Mouse (Mus musculus): ENCODE measurements around the gene Mrnip. TPM values are rescaled to one million over a fixed set of nuclear protein-coding genes. Genes with fewer than 3 reads are reported as not detected.
A peak's percentile ranks its signal among the peaks of the same experiment; 100 is the strongest.

The Mrnip gene
- polyA plus RNA-seq, 1 experiment = 0.79 TPM

DNA sequence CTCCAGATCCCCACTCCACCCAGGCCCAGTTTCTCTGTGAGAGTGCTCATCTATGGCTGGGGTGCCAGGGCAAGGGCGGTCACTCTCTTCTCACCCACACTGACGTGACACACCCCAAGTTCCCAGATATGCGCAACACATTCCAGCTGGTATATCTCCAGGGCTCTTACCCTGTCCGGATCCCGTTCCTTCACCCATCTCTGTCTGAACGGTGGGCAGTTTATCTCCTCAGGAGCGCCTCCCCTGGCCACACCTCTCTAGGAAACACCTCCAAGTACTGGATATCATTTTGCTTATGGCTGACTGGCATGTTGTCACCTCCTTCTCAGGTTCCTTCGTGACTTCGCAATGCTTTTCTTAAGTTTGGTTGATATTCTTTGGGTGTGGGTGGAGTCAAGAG lies 41.4 kb downstream of the Mrnip start:
- Histone ChIP-seq H3K27me3 (ENCODE audit: control insufficient read depth) (no peaks in the 10 kb centered on the region), H3K9me3 (ENCODE audit: control insufficient read depth, low read length) (no peaks in the 10 kb centered on the region), H3K36me3 (ENCODE audit: control insufficient read depth) (peaks cover 46% of the 10 kb centered on the region), H3K4me1 (ENCODE audit: control insufficient read depth) (peaks cover 84% of the 10 kb centered on the region), H3K4me3 (replicated peaks) (peak overlapping the region; percentile 31)
- TF ChIP-seq GATA1 (IDR thresholded peaks at IDR 0.05; ENCODE audit: low read length) (no peak), TAL1 (IDR thresholded peaks at IDR 0.05; ENCODE audit: low read length) (no peak)

GRCm38 (mm10) chr11:50216724-50217366 lies 42.6 kb downstream of the Mrnip start:
- no peaks in the 10 kb centered on the region for H3K27me3 ChIP-seq (ENCODE audit: control insufficient read depth)
- H3K9me3 ChIP-seq (ENCODE audit: control insufficient read depth, low read length) = no peaks in the 10 kb centered on the region
- no peak for TF ChIP-seq TAL1 (IDR thresholded peaks at IDR 0.05; ENCODE audit: low read length)
- TF ChIP-seq GATA1 (IDR thresholded peaks at IDR 0.05; ENCODE audit: low read length) = 0 out of 2 replicates have a peak, but pooled peaks have one; percentile 7
- peaks cover 58% of the 10 kb centered on the region for H3K36me3 ChIP-seq (ENCODE audit: control insufficient read depth)
- H3K4me3 ChIP-seq (replicated peaks) = no peak overlapping the region
- peaks cover 78% of the 10 kb centered on the region for H3K4me1 ChIP-seq (ENCODE audit: control insufficient read depth)

GRCm38 (mm10) chr11:50217811-50218210 lies 43.6 kb downstream of the Mrnip start:
- Histone ChIP-seq H3K4me1 (ENCODE audit: control insufficient read depth) (peaks cover 76% of the 10 kb centered on the region), H3K4me3 (replicated peaks) (no peak overlapping the region), H3K27me3 (ENCODE audit: control insufficient read depth) (no peaks in the 10 kb centered on the region), H3K9me3 (ENCODE audit: control insufficient read depth, low read length) (no peaks in the 10 kb centered on the region), H3K36me3 (ENCODE audit: control insufficient read depth) (peaks cover 61% of the 10 kb centered on the region)
- TF ChIP-seq TAL1 (IDR thresholded peaks at IDR 0.05; ENCODE audit: low read length) (no peak), GATA1 (IDR thresholded peaks at IDR 0.05; ENCODE audit: low read length) (no peak)

- Histone ChIP-seq H3K27me3 (ENCODE audit: control insufficient read depth) (no peaks in the 10 kb centered on the region), H3K36me3 (ENCODE audit: control insufficient read depth) (peaks cover 60% of the 10 kb centered on the region), H3K4me1 (ENCODE audit: control insufficient read depth) (peaks cover 83% of the 10 kb centered on the region), H3K9me3 (ENCODE audit: control insufficient read depth, low read length) (no peaks in the 10 kb centered on the region), H3K4me3 (replicated peaks) (no peak overlapping the region)
- TF ChIP-seq GATA1 (IDR thresholded peaks at IDR 0.05; ENCODE audit: low read length) = no peak
- no peak for TF ChIP-seq TAL1 (IDR thresholded peaks at IDR 0.05; ENCODE audit: low read length)
These were observed 45.6 kb downstream of the Mrnip start for GRCm38 (mm10) chr11:50219833-50220232.

DNA sequence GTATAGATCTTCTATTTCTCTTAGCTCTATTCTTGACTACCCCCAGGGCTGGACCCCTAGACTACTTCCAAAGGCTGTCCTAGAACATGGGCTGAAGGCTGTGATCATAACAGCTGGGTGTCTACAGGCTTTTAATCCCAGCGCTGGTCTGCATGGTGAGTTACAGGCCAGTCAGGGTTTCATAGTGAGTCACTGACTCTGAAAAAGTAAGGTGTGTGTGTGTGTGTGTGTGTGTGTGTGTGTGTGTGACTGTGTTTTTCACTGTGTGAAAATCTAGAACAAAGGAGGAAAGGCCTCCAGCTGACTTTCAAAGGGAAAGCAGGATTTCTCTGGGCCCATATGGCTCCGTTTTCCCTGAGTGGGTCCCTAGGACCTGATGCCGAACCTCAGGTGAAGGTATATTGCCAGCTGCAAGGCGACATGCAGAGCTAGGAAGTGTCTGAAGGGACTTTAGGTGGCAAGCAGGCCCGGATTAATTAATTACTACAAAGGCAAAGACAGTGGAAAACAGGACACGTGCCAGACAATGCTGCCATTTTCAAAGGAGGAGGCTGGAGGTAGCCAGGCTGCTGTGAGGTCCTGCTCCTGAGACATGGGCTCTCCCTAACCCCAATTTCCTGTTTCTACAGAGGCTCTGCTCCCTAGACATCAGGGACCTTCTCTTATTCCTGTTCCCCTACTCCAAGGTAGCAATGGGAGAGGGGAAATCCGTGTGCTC lies 48.5 kb downstream of the Mrnip start:
- Histone ChIP-seq H3K36me3 (ENCODE audit: control insufficient read depth) (peaks cover 53% of the 10 kb centered on the region), H3K4me1 (ENCODE audit: control insufficient read depth) (peaks cover 81% of the 10 kb centered on the region), H3K9me3 (ENCODE audit: control insufficient read depth, low read length) (no peaks in the 10 kb centered on the region), H3K4me3 (replicated peaks) (peak overlapping the region; percentile 73), H3K27me3 (ENCODE audit: control insufficient read depth) (no peaks in the 10 kb centered on the region)
- TF ChIP-seq GATA1 (IDR thresholded peaks at IDR 0.05; ENCODE audit: low read length) = no peak
- TF ChIP-seq TAL1 (IDR thresholded peaks at IDR 0.05; ENCODE audit: low read length) = no peak

DNA sequence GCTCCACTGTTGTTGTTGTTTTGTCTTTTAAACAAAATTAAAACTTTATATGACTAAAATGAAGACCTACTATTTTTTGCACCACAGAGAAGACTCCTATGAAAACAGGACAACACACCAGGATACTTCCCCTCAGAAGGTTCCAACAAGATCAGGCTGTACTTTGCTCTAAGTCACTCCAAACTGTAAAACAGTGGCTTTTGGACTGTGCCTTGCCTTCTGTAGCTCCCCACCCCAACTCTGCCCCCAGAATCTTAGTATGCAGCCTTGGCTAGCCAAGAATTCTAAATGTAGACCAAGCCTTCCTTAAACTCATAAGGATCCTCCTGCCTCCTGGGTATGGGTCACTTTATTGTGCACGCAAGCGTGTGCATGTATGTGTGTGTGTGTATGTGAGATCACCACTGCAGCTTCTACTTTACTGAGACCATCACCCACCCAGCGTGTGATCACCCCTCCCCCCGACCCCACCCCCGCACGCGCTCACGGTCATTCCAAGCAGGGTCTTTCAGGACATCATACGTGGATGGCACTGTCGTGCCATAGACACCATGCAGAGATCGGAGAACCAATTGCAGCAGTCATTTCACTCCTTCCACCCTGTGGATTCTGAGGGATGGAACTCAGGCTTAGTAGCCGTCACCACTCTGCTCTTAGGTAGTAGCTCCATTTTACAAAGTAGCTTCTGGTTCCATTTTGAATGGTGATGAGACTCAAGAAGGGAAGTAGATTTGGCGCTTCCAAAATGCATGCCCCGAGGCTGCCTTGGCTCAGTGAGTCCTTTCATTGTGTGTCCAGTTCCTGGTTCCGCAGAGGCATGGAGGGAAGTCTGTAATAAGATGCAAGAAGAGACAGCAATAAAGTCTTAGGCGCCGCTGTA lies 49.8 kb downstream of the Mrnip start:
- Histone ChIP-seq H3K9me3 (ENCODE audit: control insufficient read depth, low read length) (no peaks in the 10 kb centered on the region), H3K36me3 (ENCODE audit: control insufficient read depth) (peaks cover 59% of the 10 kb centered on the region), H3K4me1 (ENCODE audit: control insufficient read depth) (peaks cover 80% of the 10 kb centered on the region), H3K27me3 (ENCODE audit: control insufficient read depth) (no peaks in the 10 kb centered on the region), H3K4me3 (replicated peaks) (peak overlapping the region; percentile 73)
- no peak for TF ChIP-seq GATA1 (IDR thresholded peaks at IDR 0.05; ENCODE audit: low read length)
- TF ChIP-seq TAL1 (IDR thresholded peaks at IDR 0.05; ENCODE audit: low read length) = no peak

DNA sequence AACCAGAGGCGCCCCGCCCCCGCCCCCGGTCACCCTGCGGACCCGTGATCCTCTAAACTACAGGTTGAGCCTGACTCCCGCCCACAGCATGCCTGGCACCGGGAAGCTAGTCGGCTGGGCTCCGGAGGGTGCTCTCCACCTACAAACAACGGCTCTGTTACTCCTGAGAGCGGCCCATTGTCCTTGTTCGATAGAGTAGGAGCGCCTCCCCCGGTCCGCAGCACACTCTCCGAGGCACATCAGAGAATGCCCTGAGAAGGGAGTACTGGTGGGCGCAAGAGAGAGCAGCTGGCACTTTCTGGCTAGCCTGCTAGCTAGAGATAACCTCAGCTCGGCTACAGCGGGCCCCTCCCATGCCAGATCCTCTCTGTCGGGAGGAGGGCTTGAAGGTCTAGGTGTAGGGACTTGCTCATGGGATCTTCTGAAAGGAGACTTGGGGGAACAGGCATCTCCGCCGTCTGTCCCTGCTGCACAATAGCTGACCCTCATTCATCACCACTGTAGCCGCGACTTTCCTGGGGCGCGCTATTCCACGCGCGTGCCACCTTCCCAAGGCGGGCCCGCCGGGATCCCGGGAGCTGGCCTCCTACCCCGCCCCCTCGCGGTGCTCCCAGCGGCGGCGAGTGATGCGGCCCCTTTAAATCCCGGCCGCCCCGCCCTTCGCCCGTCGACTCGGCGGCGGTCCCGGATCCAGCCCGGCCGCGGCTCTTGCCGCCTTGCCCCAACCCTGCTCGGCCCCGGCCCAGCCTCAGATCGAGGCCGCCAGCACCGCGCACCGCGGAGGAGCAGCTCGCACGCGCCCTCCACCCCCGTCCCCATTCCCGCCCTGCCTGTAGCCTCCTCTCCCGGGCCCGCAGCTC lies 50.7 kb downstream of the Mrnip start:
- Histone ChIP-seq H3K36me3 (ENCODE audit: control insufficient read depth) (peaks cover 63% of the 10 kb centered on the region), H3K27me3 (ENCODE audit: control insufficient read depth) (no peaks in the 10 kb centered on the region), H3K4me3 (replicated peaks) (peak overlapping the region; percentile 73), H3K4me1 (ENCODE audit: control insufficient read depth) (peaks cover 79% of the 10 kb centered on the region), H3K9me3 (ENCODE audit: control insufficient read depth, low read length) (no peaks in the 10 kb centered on the region)
- TF ChIP-seq GATA1 (IDR thresholded peaks at IDR 0.05; ENCODE audit: low read length) = peak; percentile 78
- peak; percentile 91 for TF ChIP-seq TAL1 (IDR thresholded peaks at IDR 0.05; ENCODE audit: low read length)

- TF ChIP-seq TAL1 (IDR thresholded peaks at IDR 0.05; ENCODE audit: low read length) (no peak), GATA1 (IDR thresholded peaks at IDR 0.05; ENCODE audit: low read length) (no peak)
- Histone ChIP-seq H3K9me3 (ENCODE audit: control insufficient read depth, low read length) (no peaks in the 10 kb centered on the region), H3K4me1 (ENCODE audit: control insufficient read depth) (peaks cover 81% of the 10 kb centered on the region), H3K4me3 (replicated peaks) (peak overlapping the region; percentile 73), H3K27me3 (ENCODE audit: control insufficient read depth) (no peaks in the 10 kb centered on the region), H3K36me3 (ENCODE audit: control insufficient read depth) (peaks cover 64% of the 10 kb centered on the region)
These were observed 51.6 kb downstream of the Mrnip start for GRCm38 (mm10) chr11:50225611-50226378.
